In the genomic region with DNA sequence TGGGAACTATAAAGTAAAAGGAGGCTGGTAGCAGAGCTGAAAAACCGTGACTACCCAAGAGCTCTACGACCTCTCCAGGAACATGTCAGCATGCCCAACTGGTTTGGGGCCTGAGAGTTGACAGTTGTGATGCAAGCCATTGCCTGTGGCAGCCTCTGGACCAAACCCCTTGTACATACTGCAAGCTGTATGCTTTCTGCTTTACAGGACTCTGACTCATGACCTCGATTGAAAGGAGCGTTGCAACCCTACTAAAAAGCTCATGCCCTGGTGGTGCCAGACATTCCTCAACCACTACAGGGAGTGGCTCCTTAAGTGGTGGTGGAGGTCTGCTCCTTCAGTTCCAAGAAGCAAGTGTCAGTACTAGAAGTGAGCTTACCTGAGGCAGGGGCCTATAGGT, we compare ENCODE assay signal across 9 mouse cellular contexts. TPM values are rescaled to one million over a fixed set of nuclear protein-coding genes. Genes with fewer than 3 reads are reported as not detected.
DNase-seq lines count a peak whose midpoint lies in the region; ATAC-seq and TF ChIP-seq lines count a peak whose summit lies in the region.
"Had no signal": no experiment of that assay in that cellular context is flagged by ENCODE, and none has a peak within 500 bp of the region (broad histone marks: within the 10 kb centered on the region; RNA-seq: fewer than 3 reads in every experiment).

No protein-coding gene starts in this region.

- no peaks in the 10 kb centered on the region for H3K9me3 ChIP-seq in lung, postnatal 0 days (ENCODE audit: low read length)
- H3K9me3 ChIP-seq in embryonic facial prominence, embryonic 12.5 days, result peaks cover 7% of the 10 kb centered on the region; the same call in 1 of the 2 replicates
- peaks cover 4% of the 10 kb centered on the region; the same call in 1 of the 2 replicates for H3K9me3 ChIP-seq in hindbrain, embryonic 14.5 days (ENCODE audit: control insufficient read depth, low read length)
- 0 out of 2 replicates have a peak, but pooled peaks cover 5% of the 10 kb centered on the region for H3K9me3 ChIP-seq in neural tube, embryonic 15.5 days (replicated peaks)

- peaks cover 6% of the 10 kb centered on the region; the same call in 1 of the 2 replicates for H3K4me1 ChIP-seq in lung, postnatal 0 days (ENCODE audit: insufficient read depth, low read depth, low read length)
- peaks cover 12% of the 10 kb centered on the region for H3K4me1 ChIP-seq in embryonic facial prominence, embryonic 12.5 days
- H3K4me1 ChIP-seq in hindbrain, embryonic 14.5 days (replicated peaks; ENCODE audit: control insufficient read depth, insufficient read depth, low read length), result 0 out of 2 replicates have a peak, but pooled peaks cover 8% of the 10 kb centered on the region
- peaks cover 8% of the 10 kb centered on the region for H3K4me1 ChIP-seq in neural tube, embryonic 15.5 days

- H3K4me3 ChIP-seq in lung, postnatal 0 days (ENCODE audit: low read depth, low read length), result no peak overlapping the region
- no peak overlapping the region for H3K4me3 ChIP-seq in embryonic facial prominence, embryonic 12.5 days
- no peak overlapping the region for H3K4me3 ChIP-seq in hindbrain, embryonic 14.5 days (replicated peaks; ENCODE audit: low read length)
- no peak overlapping the region for H3K4me3 ChIP-seq in neural tube, embryonic 15.5 days (replicated peaks)

- no peaks in the 10 kb centered on the region for H3K36me3 ChIP-seq in lung, postnatal 0 days (ENCODE audit: insufficient read depth, low read length)
- H3K36me3 ChIP-seq in embryonic facial prominence, embryonic 12.5 days, result no peaks in the 10 kb centered on the region
- H3K36me3 ChIP-seq in hindbrain, embryonic 14.5 days (replicated peaks; ENCODE audit: control insufficient read depth, insufficient read depth), result no peaks in the 10 kb centered on the region
- H3K36me3 ChIP-seq in neural tube, embryonic 15.5 days, result no peaks in the 10 kb centered on the region

- H3K27ac ChIP-seq in lung, postnatal 0 days (ENCODE audit: low read length), result peak overlapping the region; percentile 34; the same call in 1 of the 2 replicates
- peak overlapping the region; percentile 85 for H3K27ac ChIP-seq in embryonic facial prominence, embryonic 12.5 days
- H3K27ac ChIP-seq in hindbrain, embryonic 14.5 days, result peak overlapping the region; percentile 41; the same call in 1 of the 2 replicates
- peak overlapping the region; percentile 66 for H3K27ac ChIP-seq in neural tube, embryonic 15.5 days (replicated peaks)

- no peak overlapping the region for H3K9ac ChIP-seq in lung, postnatal 0 days (replicated peaks; ENCODE audit: low read depth)
- H3K9ac ChIP-seq in embryonic facial prominence, embryonic 12.5 days, result no peak overlapping the region
- no peak overlapping the region for H3K9ac ChIP-seq in hindbrain, embryonic 14.5 days
- no peak overlapping the region for H3K9ac ChIP-seq in neural tube, embryonic 15.5 days (replicated peaks)

- no peaks in the 10 kb centered on the region for H3K27me3 ChIP-seq in lung, postnatal 0 days (replicated peaks; ENCODE audit: insufficient read depth, low read length)
- H3K27me3 ChIP-seq in embryonic facial prominence, embryonic 12.5 days, result no peaks in the 10 kb centered on the region
- no peaks in the 10 kb centered on the region for H3K27me3 ChIP-seq in hindbrain, embryonic 14.5 days (ENCODE audit: control insufficient read depth, insufficient read depth, low read length)
- no peaks in the 10 kb centered on the region for H3K27me3 ChIP-seq in neural tube, embryonic 15.5 days (replicated peaks)

- peak; percentile 84 for ATAC-seq in lung, postnatal 0 days
- ATAC-seq in embryonic facial prominence, embryonic 12.5 days (ENCODE audit: insufficient number of reproducible peaks, insufficient read depth, low FRiP score, low TSS enrichment), result no peak
- ATAC-seq in hindbrain, embryonic 14.5 days (ENCODE audit: low FRiP score), result no peak
- ATAC-seq in neural tube, embryonic 15.5 days (ENCODE audit: low FRiP score), result peak; percentile 21; the same call in 1 of the 2 replicates
- no peak for ATAC-seq in megakaryocyte-erythroid progenitor cell, adult 5-6 weeks (replicated peaks; ENCODE audit: low FRiP score, low TSS enrichment, poor library complexity, severe bottlenecking)

- no peak for TF ChIP-seq CTCF in lung, postnatal 0 days (IDR thresholded peaks at IDR 0.05)

- no peak for TF ChIP-seq EP300 in lung, postnatal 0 days (IDR thresholded peaks at IDR 0.05)

- WGBS in lung, postnatal 0 days, result 39% methylated on average over 4 of the region's 4 CpGs
- WGBS in embryonic facial prominence, embryonic 12.5 days, result 66% methylated on average over 4 of the region's 4 CpGs
- 72% methylated on average over 4 of the region's 4 CpGs for WGBS in hindbrain, embryonic 14.5 days
- WGBS in neural tube, embryonic 15.5 days, result 59% methylated on average over 4 of the region's 4 CpGs

- DNase-seq in lung, postnatal 0 days (ENCODE audit: low spot score), result peak; percentile 68
- no peak for DNase-seq in lung, adult 18-20 months
- no peak for DNase-seq in hindbrain, embryonic 14.5 days (ENCODE audit: low spot score)
- no peak for DNase-seq in left cerebral cortex, adult 11 months (ENCODE audit: low spot score)
- DNase-seq: adrenal gland, adult 2 months; cerebellum, postnatal 25 days had no signal

- H3K4me2 ChIP-seq in lung, postnatal 0 days (replicated peaks; ENCODE audit: low read depth, low read length), result no peak overlapping the region
- H3K4me2 ChIP-seq in embryonic facial prominence, embryonic 12.5 days (replicated peaks), result no peak overlapping the region
- no peak overlapping the region for H3K4me2 ChIP-seq in hindbrain, embryonic 14.5 days (replicated peaks)
- no peak overlapping the region for H3K4me2 ChIP-seq in neural tube, embryonic 15.5 days

RNA-seq across cellular contexts. Expression of gene Rrm2, which starts 15.8 kb away (rescaled TPM):
- polyA plus RNA-seq in lung, postnatal 0 days (2015; fragmentation: Nextera tagmentation; extraction: Ambion mirVana), result 16.3 and 20.7 TPM in 2 replicates
- 289 and 307 TPM in 2 replicates for polyA plus RNA-seq in embryonic facial prominence, embryonic 12.5 days (2016; fragmentation: Nextera tagmentation; extraction: Ambion mirVana)
- polyA plus RNA-seq in hindbrain, embryonic 14.5 days (2014; fragmentation: Nextera tagmentation; extraction: Ambion mirVana), result 42.8 and 52.5 TPM in 2 replicates
- polyA plus RNA-seq in neural tube, embryonic 15.5 days (2015; fragmentation: Nextera tagmentation; extraction: Ambion mirVana), result 42.1 and 74.2 TPM in 2 replicates
- total RNA-seq in megakaryocyte-erythroid progenitor cell, adult 5-6 weeks (2014; fragmentation: Nextera tagmentation), result 188 and 245 TPM in 2 replicates
- 98.3 and 173 TPM in 2 replicates for total RNA-seq in megakaryocyte-erythroid progenitor cell, adult 5-6 weeks (2017)

RNA-seq across cellular contexts. Expression of gene Cys1, which starts 42.2 kb away (rescaled TPM):
- polyA plus RNA-seq in lung, postnatal 0 days (2015; fragmentation: Nextera tagmentation; extraction: Ambion mirVana), result 1.7 and 2.3 TPM in 2 replicates
- 2.6 and 2.7 TPM in 2 replicates for polyA plus RNA-seq in embryonic facial prominence, embryonic 12.5 days (2016; fragmentation: Nextera tagmentation; extraction: Ambion mirVana)
- 2.3 and 2.6 TPM in 2 replicates for polyA plus RNA-seq in hindbrain, embryonic 14.5 days (2014; fragmentation: Nextera tagmentation; extraction: Ambion mirVana)
- polyA plus RNA-seq in neural tube, embryonic 15.5 days (2015; fragmentation: Nextera tagmentation; extraction: Ambion mirVana), result 1.4 and 2.1 TPM in 2 replicates
- total RNA-seq in megakaryocyte-erythroid progenitor cell, adult 5-6 weeks (2014; fragmentation: Nextera tagmentation), result not detected in 2 replicates
- not detected in 2 replicates for total RNA-seq in megakaryocyte-erythroid progenitor cell, adult 5-6 weeks (2017)

Comparison
In these comparisons a context has a peak if more than half of its experiments do, and no peak if none do; other contexts are left out.
1. ATAC-seq: peak in lung, postnatal 0 days (single experiment) and neural tube, embryonic 15.5 days (single experiment); none in embryonic facial prominence, embryonic 12.5 days (single experiment), hindbrain, embryonic 14.5 days (single experiment) and megakaryocyte-erythroid progenitor cell, adult 5-6 weeks (single experiment).
2. H3K27ac ChIP-seq: peak in every context shown above with its lines; median percentile 85 in embryonic facial prominence, embryonic 12.5 days; 66 in neural tube, embryonic 15.5 days; 41 in hindbrain, embryonic 14.5 days; 34 in lung, postnatal 0 days.